Mouse (Mus musculus): ENCODE data around the gene March10. TPM values are rescaled to one million over a fixed set of nuclear protein-coding genes. Genes with fewer than 3 reads are reported as not detected.

Gene March10
- polyA plus RNA-seq, 1 experiment, result 0.87 TPM

DNA sequence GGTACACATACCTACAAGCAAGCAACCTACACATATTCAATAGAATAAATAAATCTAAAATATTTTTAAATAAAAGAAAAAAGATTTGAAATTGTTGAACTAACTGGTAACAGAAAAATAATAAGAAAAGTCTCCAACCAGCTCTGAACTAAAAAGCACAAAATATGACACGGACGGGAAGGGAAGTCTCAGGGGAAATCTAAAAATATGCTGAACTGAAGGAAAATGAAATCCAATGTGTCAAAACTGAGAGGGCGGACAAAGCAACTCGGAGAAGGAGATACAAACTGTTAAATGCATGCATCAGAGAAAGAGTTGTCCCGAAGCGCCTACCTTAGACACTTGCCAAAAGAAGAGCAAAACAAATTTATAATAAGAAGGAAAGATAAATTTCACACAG is 28.9 kb upstream of the March10 start:
- Histone ChIP-seq H3K27me3 (replicated peaks) (peaks cover 13% of the 10 kb centered on the region), H3K4me3 (replicated peaks) (no peak overlapping the region), H3K36me3 (replicated peaks; ENCODE audit: low read length) (no peaks in the 10 kb centered on the region), H3K9me3 (no peaks in the 10 kb centered on the region), H3K4me1 (peaks cover 23% of the 10 kb centered on the region)
- TF ChIP-seq FLI1 (IDR thresholded peaks at IDR 0.05; ENCODE audit: low read length) (no peak), GATA1 (IDR thresholded peaks at IDR 0.05; ENCODE audit: borderline replicate concordance, low read length) (no peak)

DNA sequence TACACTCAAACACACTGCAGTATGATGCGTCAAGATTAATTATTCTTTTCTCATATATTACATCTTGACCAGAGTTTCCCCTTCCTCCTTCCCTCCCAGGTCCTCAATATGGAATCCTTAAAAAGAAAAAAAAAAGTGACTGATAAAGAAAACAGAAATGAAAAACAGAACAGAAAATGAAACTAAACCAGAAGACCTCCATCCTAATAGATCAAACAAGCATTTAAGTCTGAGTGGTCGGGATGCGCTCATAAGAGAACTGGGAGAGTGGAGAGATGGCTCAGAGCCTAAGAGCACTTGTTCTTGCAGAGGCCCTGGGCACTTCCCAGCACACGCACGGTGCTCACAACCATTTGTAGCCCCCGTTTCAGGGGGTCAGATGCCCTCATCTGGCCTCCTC is 28.5 kb upstream of the March10 start:
- Histone ChIP-seq H3K36me3 (replicated peaks; ENCODE audit: low read length) (no peaks in the 10 kb centered on the region), H3K9me3 (no peaks in the 10 kb centered on the region), H3K4me3 (replicated peaks) (peak overlapping the region; percentile 14), H3K4me1 (peaks cover 23% of the 10 kb centered on the region), H3K27me3 (replicated peaks) (peaks cover 13% of the 10 kb centered on the region)
- no peak for TF ChIP-seq GATA1 (IDR thresholded peaks at IDR 0.05; ENCODE audit: borderline replicate concordance, low read length)
- TF ChIP-seq FLI1 (IDR thresholded peaks at IDR 0.05; ENCODE audit: low read length), result no peak

DNA sequence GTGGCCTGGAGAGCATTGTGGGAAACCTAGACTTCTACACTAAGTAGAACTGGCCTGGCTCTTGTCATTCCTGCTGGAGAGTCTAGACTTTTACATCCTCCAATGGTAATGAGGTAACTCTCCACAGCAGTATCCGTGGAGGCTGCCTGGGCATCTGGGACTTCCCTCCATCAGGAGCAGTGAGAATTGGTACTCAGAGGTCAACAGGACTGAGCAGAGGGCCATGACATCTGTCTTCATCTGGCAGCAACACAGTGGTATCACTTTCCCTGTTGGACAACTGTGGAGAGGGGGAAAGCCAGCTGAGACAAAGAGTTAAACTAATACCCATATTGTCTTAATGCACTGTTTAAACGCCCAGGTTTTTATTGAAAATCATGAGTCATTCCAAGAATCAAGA is 26.2 kb upstream of the March10 start:
- peaks cover 13% of the 10 kb centered on the region for H3K27me3 ChIP-seq (replicated peaks)

DNA sequence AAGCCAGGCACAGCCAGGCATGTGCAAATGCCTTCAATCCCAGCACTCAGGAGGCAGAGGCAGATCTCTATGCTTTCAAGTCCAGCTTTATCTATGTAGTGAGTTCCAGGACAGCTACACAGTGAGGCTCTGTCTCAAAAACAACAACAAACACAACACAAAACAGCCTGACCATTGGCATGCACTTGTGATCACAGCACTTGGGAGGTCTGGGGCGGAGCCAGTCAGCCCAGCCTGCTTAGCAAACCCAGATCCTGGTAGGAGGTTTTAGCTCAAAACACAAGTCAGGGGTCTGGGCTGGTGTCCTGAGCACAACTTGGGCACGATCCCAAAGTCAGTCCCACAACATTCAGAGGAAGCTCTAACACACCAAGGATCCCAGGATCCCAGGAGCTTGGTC is 18.2 kb upstream of the March10 start:
- no peak overlapping the region for H3K4me3 ChIP-seq (replicated peaks)
- no peaks in the 10 kb centered on the region for H3K36me3 ChIP-seq (replicated peaks; ENCODE audit: low read length)
- H3K4me1 ChIP-seq, result peaks cover 55% of the 10 kb centered on the region
- no peaks in the 10 kb centered on the region for H3K9me3 ChIP-seq
- peaks cover 4% of the 10 kb centered on the region for H3K27me3 ChIP-seq (replicated peaks)
- no peak for TF ChIP-seq FLI1 (IDR thresholded peaks at IDR 0.05; ENCODE audit: low read length)
- TF ChIP-seq GATA1 (IDR thresholded peaks at IDR 0.05; ENCODE audit: borderline replicate concordance, low read length), result no peak

More for the DNA sequence above, 26.2 kb upstream of the March10 start:
- no peak for TF ChIP-seq FLI1 (IDR thresholded peaks at IDR 0.05; ENCODE audit: low read length)
- TF ChIP-seq GATA1 (IDR thresholded peaks at IDR 0.05; ENCODE audit: borderline replicate concordance, low read length), result no peak
- H3K4me1 ChIP-seq, result peaks cover 22% of the 10 kb centered on the region
- H3K9me3 ChIP-seq, result no peaks in the 10 kb centered on the region
- H3K36me3 ChIP-seq (replicated peaks; ENCODE audit: low read length), result no peaks in the 10 kb centered on the region
- no peak overlapping the region for H3K4me3 ChIP-seq (replicated peaks)

DNA sequence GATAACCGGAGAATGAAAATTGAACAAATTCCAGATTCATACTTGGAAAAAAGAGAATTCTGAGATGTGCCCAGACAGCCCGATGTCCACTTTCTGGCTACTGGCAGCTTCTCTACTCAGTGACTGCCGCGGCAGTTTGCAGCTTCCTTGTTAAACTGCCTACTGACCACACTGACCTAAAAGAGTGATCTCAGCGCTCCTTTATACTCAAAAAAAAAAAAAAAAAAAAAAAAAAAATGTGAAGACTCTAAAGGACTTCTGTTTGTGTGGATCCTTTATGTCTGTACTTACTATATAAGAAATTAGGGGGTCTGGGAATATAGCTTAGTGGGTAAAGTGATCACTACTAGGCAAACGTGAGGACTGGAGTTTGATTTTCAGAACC is 17.8 kb upstream of the March10 start:
- Histone ChIP-seq H3K27me3 (replicated peaks) (no peaks in the 10 kb centered on the region), H3K36me3 (replicated peaks; ENCODE audit: low read length) (no peaks in the 10 kb centered on the region), H3K9me3 (no peaks in the 10 kb centered on the region), H3K4me1 (peaks cover 59% of the 10 kb centered on the region), H3K4me3 (replicated peaks) (no peak overlapping the region)
- no peak for TF ChIP-seq FLI1 (IDR thresholded peaks at IDR 0.05; ENCODE audit: low read length)
- TF ChIP-seq GATA1 (IDR thresholded peaks at IDR 0.05; ENCODE audit: borderline replicate concordance, low read length), result no peak

DNA sequence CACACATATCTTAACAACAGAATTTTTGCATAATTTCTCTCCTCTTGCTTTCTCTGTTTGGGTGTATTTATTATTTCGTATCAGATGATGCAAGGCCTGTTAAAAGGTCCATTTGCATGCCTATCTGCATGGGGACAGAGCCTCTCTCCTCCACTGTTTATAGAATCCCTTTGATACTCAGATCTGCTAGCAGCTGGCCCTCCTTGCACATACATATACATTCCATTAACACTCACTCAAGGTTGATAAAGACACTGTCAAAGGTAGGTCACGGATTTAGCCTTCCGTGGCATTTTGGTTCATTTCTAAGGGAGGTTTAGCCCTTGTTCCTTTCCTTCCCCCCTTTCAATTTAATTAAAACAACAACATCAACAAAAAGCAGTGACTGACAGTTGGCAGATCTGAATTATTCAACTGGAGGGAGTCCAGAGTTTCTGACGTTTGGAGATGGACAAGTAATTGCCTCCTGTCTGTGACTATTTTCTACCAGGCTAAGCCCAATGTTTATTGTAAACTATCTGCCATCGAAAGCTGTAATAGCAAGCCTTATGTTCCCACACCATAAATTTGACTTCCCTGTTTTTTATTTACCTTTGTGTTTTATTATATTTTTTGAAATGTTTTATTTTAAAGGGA is 17.3 kb upstream of the March10 start:
- H3K36me3 ChIP-seq (replicated peaks; ENCODE audit: low read length), result no peaks in the 10 kb centered on the region
- H3K9me3 ChIP-seq, result no peaks in the 10 kb centered on the region
- H3K4me1 ChIP-seq, result peaks cover 64% of the 10 kb centered on the region
- no peaks in the 10 kb centered on the region for H3K27me3 ChIP-seq (replicated peaks)
- peak overlapping the region; percentile 47 for H3K4me3 ChIP-seq (replicated peaks)
- no peak for TF ChIP-seq GATA1 (IDR thresholded peaks at IDR 0.05; ENCODE audit: borderline replicate concordance, low read length)
- no peak for TF ChIP-seq FLI1 (IDR thresholded peaks at IDR 0.05; ENCODE audit: low read length)

DNA sequence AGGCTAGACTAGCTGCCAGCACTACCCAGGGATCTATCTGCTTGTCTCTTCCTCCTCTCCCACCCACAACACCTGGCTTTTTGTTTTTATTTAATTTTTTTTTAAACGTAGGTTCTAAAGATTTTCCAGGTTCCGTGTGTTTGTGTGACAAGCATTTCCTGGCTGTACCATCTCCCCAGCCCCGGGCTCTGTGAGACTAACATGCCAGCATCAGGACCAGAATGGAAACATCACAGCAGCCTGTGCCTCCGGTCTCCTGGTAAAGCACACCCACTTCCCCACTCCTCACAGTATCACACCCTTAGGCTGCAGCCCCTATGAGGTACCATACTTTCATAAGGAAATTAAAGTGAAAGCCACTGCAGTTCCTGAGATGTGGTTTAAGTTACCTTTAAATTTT is 16.1 kb upstream of the March10 start:
- H3K4me3 ChIP-seq (replicated peaks), result no peak overlapping the region
- peaks cover 76% of the 10 kb centered on the region for H3K4me1 ChIP-seq
- no peaks in the 10 kb centered on the region for H3K36me3 ChIP-seq (replicated peaks; ENCODE audit: low read length)
- TF ChIP-seq GATA1 (IDR thresholded peaks at IDR 0.05; ENCODE audit: borderline replicate concordance, low read length) (no peak), FLI1 (IDR thresholded peaks at IDR 0.05; ENCODE audit: low read length) (no peak)
- no peaks in the 10 kb centered on the region for H3K27me3 ChIP-seq (replicated peaks)
- H3K9me3 ChIP-seq, result no peaks in the 10 kb centered on the region

DNA sequence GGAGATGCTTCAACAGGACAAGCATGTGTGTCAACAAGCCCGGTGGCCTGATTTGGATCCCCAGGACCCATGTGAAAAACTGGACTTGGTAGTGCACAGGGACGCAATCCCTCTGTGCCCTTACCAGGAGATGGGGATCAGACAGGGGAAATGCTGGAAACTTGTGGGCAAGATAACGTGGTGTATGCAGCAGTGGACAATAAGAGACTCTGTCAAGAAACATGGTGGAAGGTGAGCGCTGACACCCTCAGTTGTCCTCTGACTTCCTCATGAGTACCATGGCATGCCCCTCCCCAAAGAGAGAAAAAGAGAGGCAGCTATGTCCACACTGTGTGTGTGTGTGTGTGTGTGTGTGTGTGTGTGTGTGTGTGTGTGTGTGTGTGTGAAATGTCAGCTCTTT is 14.4 kb upstream of the March10 start:
- Histone ChIP-seq H3K27me3 (replicated peaks) (no peaks in the 10 kb centered on the region), H3K36me3 (replicated peaks; ENCODE audit: low read length) (no peaks in the 10 kb centered on the region), H3K9me3 (no peaks in the 10 kb centered on the region), H3K4me1 (peaks cover 94% of the 10 kb centered on the region), H3K4me3 (replicated peaks) (peak overlapping the region; percentile 0)
- TF ChIP-seq FLI1 (IDR thresholded peaks at IDR 0.05; ENCODE audit: low read length) (no peak), GATA1 (IDR thresholded peaks at IDR 0.05; ENCODE audit: borderline replicate concordance, low read length) (no peak)

DNA sequence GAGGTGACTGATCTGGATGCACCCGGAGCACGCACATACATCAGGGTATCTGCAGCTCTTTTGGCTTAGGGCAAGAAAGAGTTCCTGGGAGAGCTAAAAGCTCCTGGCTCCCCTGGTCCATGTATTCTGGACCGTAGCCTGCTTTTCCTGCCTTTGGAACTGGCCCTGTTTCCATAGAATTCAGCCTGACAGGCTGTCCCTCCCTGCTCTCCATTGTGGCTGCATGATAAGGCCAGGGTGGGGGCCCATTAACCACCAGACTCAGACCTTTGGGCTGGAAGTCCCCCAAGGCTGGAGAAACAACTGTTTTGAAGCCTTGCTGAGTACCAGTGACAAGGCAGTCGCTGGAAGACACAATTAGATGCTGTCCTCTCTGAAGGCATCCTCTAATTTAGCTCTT is 13.0 kb upstream of the March10 start:
- Histone ChIP-seq H3K36me3 (replicated peaks; ENCODE audit: low read length) (no peaks in the 10 kb centered on the region), H3K4me3 (replicated peaks) (peak overlapping the region; percentile 60), H3K9me3 (no peaks in the 10 kb centered on the region), H3K27me3 (replicated peaks) (peaks cover 3% of the 10 kb centered on the region), H3K4me1 (peaks cover 100% of the 10 kb centered on the region)
- TF ChIP-seq GATA1 (IDR thresholded peaks at IDR 0.05; ENCODE audit: borderline replicate concordance, low read length) (no peak), FLI1 (IDR thresholded peaks at IDR 0.05; ENCODE audit: low read length) (no peak)

DNA sequence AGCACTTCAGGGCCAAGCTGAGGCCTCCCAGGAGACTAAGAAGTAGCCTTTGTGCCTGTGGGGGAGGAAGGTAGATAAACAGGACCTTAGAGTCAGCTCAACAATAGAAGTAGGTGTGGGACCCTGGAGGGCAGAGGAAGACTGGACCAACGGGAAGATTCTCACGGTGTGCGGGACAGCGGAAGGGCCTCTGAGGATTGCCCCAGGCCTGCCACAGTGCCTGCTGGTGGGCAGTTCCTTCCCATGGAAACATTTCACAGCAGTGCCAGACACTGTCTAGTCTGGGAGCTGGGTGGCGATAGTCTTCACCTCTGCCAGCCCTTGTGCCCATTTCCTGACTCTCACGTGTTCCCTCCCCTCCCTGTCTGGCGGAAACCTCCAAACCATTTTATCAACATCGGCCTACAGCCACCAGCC is 12.6 kb upstream of the March10 start:
- Histone ChIP-seq H3K36me3 (replicated peaks; ENCODE audit: low read length) (no peaks in the 10 kb centered on the region), H3K9me3 (no peaks in the 10 kb centered on the region), H3K27me3 (replicated peaks) (peaks cover 6% of the 10 kb centered on the region), H3K4me3 (replicated peaks) (peak overlapping the region; percentile 60), H3K4me1 (peaks cover 100% of the 10 kb centered on the region)
- no peak for TF ChIP-seq GATA1 (IDR thresholded peaks at IDR 0.05; ENCODE audit: borderline replicate concordance, low read length)
- TF ChIP-seq FLI1 (IDR thresholded peaks at IDR 0.05; ENCODE audit: low read length), result no peak

Measured in megakaryocyte, embryonic 14.5 days (primary cell).